Mouse (Mus musculus) hindbrain, embryonic 15.5 days (tissue): ENCODE data around the gene Igfbp6. TPM values are rescaled to one million over a fixed set of nuclear protein-coding genes. Genes with fewer than 3 reads are reported as not detected.
A peak's percentile ranks its signal among the peaks of the same experiment; 100 is the strongest.

Source experiments
- ATAC-seq: fragments of 200-750 bp; cut with Nextera tagmentation; 2 replicates; pipeline ENCODE4 v1.8.0; 2017; ENCODE audit warnings: low read depth, moderate number of reproducible peaks, moderate TSS enrichment; ENCODE audit not compliant: low FRiP score
- H3K27ac ChIP-seq: fragments of 300-500 bp; sonication (generic); replicated peaks from 2 replicates; pipeline ENCODE4 v1.5.1; 2015; ENCODE audit warnings: mild to moderate bottlenecking, inconsistent platforms
- H3K27me3 ChIP-seq: fragments of 300-500 bp; sonication (generic); 2 replicates; pipeline ENCODE4 v1.6.1; 2015; ENCODE audit warnings: control low read depth, inconsistent platforms
- H3K36me3 ChIP-seq: fragments of 300-500 bp; sonication (generic); 2 replicates; pipeline ENCODE4 v1.6.1; 2015; ENCODE audit warnings: control low read depth, inconsistent platforms
- H3K4me1 ChIP-seq: fragments of 300-500 bp; sonication (generic); replicated peaks from 2 replicates; pipeline ENCODE4 v1.6.1; 2015; ENCODE audit warnings: control low read depth, inconsistent platforms
- H3K4me2 ChIP-seq: fragments of 300-500 bp; sonication (generic); 2 replicates; pipeline ENCODE4 v1.6.1; 2015; ENCODE audit warnings: moderate library complexity, mild to moderate bottlenecking, inconsistent platforms
- H3K4me3 ChIP-seq: fragments of 300-500 bp; sonication (generic); 2 replicates; pipeline ENCODE4 v1.5.1; 2015; ENCODE audit warnings: mild to moderate bottlenecking, inconsistent platforms
- H3K9ac ChIP-seq: fragments of 300-500 bp; sonication (generic); 2 replicates; pipeline ENCODE4 v1.6.1; 2015; ENCODE audit warnings: inconsistent platforms
- H3K9me3 ChIP-seq: fragments of 300-500 bp; sonication (generic); 2 replicates; pipeline ENCODE4 v1.6.1; 2016; ENCODE audit warnings: control low read depth, inconsistent platforms
- WGBS: fragments of 180-500 bp; shearing (Covaris S2); methylation state at CpG from one replicate; pipeline ENCODE4 v1.1.7; 2015; 5-methylcytosine and 5-hydroxymethylcytosine counted together
- polyA plus RNA-seq: library from polyadenylated mRNA; unstranded; fragments of >200 nt; fragmentation: Nextera tagmentation; extraction: Ambion mirVana; gene quantifications from 2 replicates; pipeline ENCODE4 v1.2.1, GENCODE M21; 2015

The Igfbp6 gene
- polyA plus RNA-seq, 1 experiment from 2014 or later, result 3.3 TPM

DNA sequence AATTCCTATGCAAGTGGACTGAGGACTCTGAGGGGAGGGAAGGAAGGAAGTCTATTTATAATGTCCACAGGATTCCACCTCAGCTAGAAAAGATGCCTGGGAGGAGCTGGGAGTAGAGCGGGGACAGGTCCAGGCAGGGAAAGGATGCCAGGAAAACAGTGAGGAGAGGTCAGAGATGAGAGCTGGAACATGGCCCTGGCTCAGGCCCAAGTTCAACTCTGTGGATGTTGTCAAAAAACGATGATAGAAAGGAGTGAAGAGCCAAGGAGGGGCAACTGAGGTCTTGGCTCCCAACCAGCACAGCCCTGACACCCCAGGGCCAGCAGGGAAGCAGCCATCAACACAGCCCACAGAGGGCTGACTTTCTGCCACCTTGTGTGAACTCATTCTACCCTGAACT lies 17.9 kb upstream of the Igfbp6 start:
- 71% methylated on average over 2 of the region's 2 CpGs for WGBS
- ATAC-seq, result no peak
- no peak overlapping the region for H3K27ac ChIP-seq
- no peak overlapping the region for H3K9ac ChIP-seq
- H3K36me3 ChIP-seq, result peaks cover 70% of the 10 kb centered on the region
- no peak overlapping the region for H3K4me2 ChIP-seq
- no peaks in the 10 kb centered on the region for H3K27me3 ChIP-seq
- H3K4me3 ChIP-seq, result no peak overlapping the region
- H3K4me1 ChIP-seq, result no peaks in the 10 kb centered on the region
- H3K9me3 ChIP-seq, result no peaks in the 10 kb centered on the region

DNA sequence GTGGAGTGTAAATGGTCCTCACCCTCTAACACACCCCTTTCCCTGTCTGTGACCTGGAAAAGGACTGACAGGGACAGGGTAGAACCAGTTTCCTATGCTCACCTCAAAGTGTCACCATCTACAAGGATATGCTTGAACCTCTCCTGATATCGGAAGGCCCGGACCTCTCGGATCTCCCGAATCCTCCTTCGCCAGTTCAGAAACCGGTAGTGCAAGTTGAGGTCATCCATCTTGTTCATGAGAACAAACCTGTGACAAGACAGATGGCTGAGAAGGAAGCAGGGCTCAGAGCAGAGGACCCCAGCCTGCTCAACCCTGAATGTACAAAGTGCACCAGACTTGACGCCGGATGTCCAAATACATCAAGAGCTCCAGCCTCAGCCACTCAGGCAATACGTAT lies 10.8 kb upstream of the Igfbp6 start:
- no peak overlapping the region for H3K9ac ChIP-seq
- H3K9me3 ChIP-seq, result no peaks in the 10 kb centered on the region
- no peak for ATAC-seq
- no peak overlapping the region for H3K27ac ChIP-seq
- no peaks in the 10 kb centered on the region for H3K27me3 ChIP-seq
- no peak overlapping the region for H3K4me3 ChIP-seq
- WGBS, result 85% methylated on average over 9 of the region's 9 CpGs
- H3K4me2 ChIP-seq, result no peak overlapping the region
- H3K4me1 ChIP-seq, result peaks cover 25% of the 10 kb centered on the region
- H3K36me3 ChIP-seq, result peaks cover 44% of the 10 kb centered on the region

DNA sequence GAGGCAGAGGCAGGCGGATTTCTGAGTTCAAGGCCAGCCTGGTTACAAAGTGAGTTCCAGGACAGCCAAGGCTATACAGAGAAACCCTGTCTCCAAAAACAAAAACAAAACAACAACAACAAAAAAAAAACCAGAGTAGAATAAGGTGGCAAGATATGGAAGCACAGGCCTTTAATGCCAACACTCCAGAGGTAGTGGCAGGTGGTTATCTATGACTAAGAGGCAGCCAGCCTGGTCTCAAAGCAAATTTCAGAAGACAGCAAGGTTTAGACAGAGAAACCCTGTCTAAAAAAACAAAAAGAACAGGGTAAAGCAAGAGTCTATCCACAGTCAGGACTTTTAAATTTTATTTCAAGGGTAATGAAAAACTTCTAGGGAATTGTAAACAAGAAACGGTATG lies 9.5 kb upstream of the Igfbp6 start:
- ATAC-seq, result no peak
- peak overlapping the region; percentile 89; the same call in 1 of the 2 replicates for H3K9ac ChIP-seq
- 88% methylated on average over 2 of the region's 2 CpGs for WGBS

DNA sequence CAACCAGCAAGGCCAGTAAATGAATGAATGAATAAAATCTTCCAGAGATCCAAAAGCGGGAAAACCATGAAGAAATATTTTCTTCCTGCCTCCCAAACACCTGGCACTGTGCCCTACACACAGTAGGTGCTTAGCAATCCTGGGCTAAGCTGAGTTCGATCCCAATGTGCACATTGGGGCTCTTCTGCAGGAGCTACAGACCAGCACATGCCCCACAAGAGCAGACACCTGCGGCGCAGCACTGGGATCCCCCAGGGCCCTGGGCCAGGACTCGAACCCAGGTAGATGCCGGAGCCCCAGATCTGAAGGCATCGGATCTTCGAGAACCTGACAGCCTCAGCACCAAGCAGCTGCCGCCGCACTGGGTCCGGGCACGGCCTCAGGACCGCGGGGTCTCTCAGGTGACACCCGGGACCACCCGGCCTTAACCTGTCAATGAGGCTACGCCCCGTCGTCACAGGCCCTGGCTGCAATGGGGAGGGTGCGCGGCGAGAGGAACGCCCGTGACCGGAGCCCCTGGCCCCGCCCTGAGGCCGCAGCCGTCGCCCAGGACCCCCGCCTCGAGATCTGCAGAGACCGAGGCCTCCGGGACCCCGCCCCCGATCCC lies 8.5 kb upstream of the Igfbp6 start:
- H3K9me3 ChIP-seq, result no peaks in the 10 kb centered on the region
- H3K9ac ChIP-seq, result peak overlapping the region; percentile 89
- peaks cover 25% of the 10 kb centered on the region for H3K4me1 ChIP-seq
- H3K27ac ChIP-seq, result peak overlapping the region; percentile 88
- H3K27me3 ChIP-seq, result no peaks in the 10 kb centered on the region
- H3K4me2 ChIP-seq, result peak overlapping the region; percentile 65
- WGBS, result 4% methylated on average over 33 of the region's 35 CpGs
- peak; percentile 82 for ATAC-seq
- peak overlapping the region; percentile 93 for H3K4me3 ChIP-seq
- H3K36me3 ChIP-seq, result peaks cover 22% of the 10 kb centered on the region

More for the DNA sequence above, 9.5 kb upstream of the Igfbp6 start:
- Histone ChIP-seq H3K4me2 (peak overlapping the region; percentile 65), H3K27me3 (no peaks in the 10 kb centered on the region), H3K36me3 (peaks cover 31% of the 10 kb centered on the region), H3K4me1 (peaks cover 25% of the 10 kb centered on the region), H3K9me3 (no peaks in the 10 kb centered on the region), H3K4me3 (peak overlapping the region; percentile 93), H3K27ac (no peak overlapping the region)

DNA sequence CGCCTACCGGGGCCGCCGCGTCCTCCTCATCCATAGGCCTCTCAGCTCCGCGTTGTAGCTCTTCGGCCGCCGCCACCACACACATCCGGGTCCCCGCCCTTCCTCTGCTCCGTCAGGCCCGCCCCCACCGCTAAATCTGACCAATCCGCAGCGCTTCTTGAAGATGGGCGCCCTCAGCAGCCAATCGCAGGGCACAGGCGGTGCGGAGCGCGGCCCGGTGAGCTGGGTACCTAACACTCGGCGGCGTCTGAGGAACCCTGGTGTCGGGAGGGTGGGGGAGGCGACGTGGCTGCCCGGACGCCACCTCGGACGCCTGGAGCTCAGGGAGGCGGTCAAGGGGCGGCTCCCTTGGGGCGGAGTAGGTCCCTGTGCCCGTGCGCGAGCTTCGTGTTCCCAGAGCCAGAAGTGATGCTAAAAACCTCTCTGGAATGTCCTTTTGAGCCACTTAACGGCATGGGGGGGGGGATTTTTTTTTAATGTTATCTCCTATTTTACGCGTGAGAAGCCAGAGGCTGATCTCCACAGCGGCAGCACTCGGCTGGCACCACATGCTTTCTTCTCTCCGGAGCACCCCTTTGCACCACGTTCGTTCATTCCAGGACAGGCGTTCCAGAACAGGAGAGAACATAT lies 7.9 kb upstream of the Igfbp6 start, which contains the start of gene Spryd3:
Gene Spryd3 (minus strand): TSS at position 106 of the 630 bp plus-strand sequence.
- Histone ChIP-seq H3K27me3 (no peaks in the 10 kb centered on the region), H3K27ac (peak within 1 kb of the TSS; percentile 88), H3K9me3 (no peaks in the 10 kb centered on the region), H3K36me3 (peaks cover 16% of the 10 kb centered on the region), H3K4me2 (peak within 1 kb of the TSS; percentile 65), H3K4me1 (peaks cover 25% of the 10 kb centered on the region), H3K9ac (peak within 1 kb of the TSS; percentile 89), H3K4me3 (peak within 1 kb of the TSS; percentile 93)
- WGBS, result under 1% methylated on average over 49 of the region's 50 CpGs
- peak; percentile 99 for ATAC-seq

DNA sequence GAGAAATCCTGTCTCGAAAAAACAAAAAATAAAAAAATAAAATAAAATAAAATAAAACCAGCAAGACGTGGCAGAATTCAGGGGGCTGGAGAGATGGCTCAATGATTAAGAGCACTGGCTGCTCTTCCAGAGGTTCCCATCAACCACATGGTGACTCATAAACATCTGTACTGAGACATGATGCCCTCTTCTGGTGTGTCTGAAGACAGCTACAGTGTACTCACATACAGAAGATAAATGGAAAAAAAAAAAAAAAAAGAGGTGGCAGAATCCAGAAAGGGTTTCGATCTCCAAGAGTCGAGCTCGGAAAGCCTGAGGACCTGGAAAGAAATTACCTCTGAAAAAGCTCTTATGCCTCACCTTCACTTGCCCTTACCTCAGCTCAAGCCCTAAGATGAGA lies 3.0 kb upstream of the Igfbp6 start:
- Histone ChIP-seq H3K4me2 (no peak overlapping the region), H3K9ac (no peak overlapping the region), H3K9me3 (no peaks in the 10 kb centered on the region), H3K4me3 (no peak overlapping the region), H3K4me1 (peaks cover 8% of the 10 kb centered on the region; the same call in 1 of the 2 replicates), H3K27ac (no peak overlapping the region), H3K27me3 (peaks cover 34% of the 10 kb centered on the region), H3K36me3 (no peaks in the 10 kb centered on the region)
- no peak for ATAC-seq
- 87% methylated on average over 5 of the region's 5 CpGs for WGBS

DNA sequence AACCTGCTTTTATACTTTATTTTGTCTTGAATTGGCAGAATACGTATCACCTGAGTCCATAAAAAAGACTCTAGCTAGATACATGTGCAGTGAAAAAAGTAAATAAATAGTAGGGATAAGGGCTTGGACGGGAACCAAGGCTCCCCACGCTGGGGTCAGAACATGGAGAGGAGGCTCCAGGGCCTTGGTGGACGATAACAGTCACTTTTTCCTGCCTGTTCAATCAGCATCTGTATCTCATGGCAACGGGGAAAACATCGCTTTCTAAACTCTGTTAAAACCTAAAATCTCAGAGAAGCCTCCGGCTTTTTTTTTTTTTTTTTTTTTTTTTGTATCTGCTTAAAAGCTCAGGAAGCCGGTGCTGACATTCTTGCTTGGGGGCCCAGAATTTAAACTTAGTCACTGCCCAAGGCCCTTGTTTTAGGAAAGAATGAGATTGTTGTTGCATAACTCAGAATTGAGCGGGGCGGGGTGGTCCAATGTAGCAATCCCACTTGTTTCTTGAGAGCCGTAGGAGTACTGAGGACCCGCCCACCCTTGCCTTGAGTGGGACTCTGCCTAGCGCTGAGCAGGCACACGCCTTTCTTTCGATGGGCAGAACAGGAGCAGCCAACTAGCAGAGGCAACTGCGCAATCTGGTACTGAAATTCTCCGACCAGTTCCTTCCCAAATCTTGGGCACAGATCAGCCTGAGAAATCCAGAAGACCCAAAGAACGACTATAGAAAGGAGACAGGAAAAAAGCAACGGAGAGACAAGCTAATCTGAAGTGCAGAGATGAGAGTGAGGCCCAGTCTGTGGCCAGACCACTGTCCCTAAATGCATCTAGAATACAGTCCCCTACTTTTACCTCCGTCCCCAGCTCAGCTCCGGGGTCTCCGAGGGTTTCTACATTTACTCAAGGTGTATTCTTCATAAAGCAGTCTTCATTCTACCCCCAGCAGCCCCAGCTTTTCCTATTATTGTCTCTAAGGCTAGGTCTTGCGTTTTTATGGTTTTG lies 949 bp upstream of the Igfbp6 start:
- H3K4me1 ChIP-seq, result no peaks in the 10 kb centered on the region
- H3K4me2 ChIP-seq, result no peak overlapping the region
- WGBS, result 61% methylated on average over 23 of the region's 23 CpGs
- no peak for ATAC-seq
- H3K27ac ChIP-seq, result no peak overlapping the region
- no peaks in the 10 kb centered on the region for H3K36me3 ChIP-seq
- H3K4me3 ChIP-seq, result no peak overlapping the region
- no peak overlapping the region for H3K9ac ChIP-seq
- H3K9me3 ChIP-seq, result no peaks in the 10 kb centered on the region
- H3K27me3 ChIP-seq, result peaks cover 34% of the 10 kb centered on the region

DNA sequence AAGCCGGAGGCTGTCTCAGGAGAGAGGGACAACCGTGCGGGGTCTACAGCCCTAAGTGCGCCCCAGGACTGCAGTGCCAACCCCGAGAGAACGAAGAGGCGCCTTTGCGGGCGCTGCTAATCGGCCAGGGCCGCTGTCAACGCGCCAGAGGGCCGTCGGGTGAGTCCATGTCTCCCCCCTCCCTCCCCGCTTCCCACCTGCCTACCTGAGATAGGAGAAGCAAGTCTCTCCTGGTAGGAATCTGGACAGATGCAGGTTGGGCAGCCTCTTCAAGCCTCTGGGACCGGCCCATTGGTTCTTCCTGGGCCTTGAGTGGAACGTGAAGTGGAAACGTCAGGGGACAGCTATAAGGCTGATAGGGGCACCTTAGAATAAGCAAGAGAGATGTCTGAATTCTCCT lies 564 bp downstream of the Igfbp6 start:
- no peaks in the 10 kb centered on the region for H3K4me1 ChIP-seq
- no peak overlapping the region for H3K9ac ChIP-seq
- 15% methylated on average over 19 of the region's 19 CpGs for WGBS

DNA sequence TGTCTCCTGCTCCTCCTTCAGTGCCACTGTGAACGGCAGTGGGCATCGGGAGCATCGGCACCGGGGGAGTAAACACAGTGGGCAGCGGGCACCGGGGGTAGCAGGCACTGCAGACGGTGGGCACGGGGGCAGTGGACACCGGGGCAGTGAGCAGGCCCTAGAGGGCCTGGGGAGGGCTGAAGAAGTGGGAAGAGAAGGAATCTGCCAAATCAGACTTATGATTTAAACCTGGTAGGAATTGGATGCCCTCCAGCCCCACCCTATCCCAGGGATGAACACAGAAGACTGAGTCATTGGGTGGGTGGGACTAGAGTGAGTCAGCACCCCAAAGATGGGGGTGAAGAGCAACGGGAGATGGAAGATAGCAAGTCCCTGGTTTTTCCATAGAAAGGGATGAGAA lies 1.2 kb downstream of the Igfbp6 start:
- H3K4me2 ChIP-seq, result no peak overlapping the region
- WGBS, result 93% methylated on average over 10 of the region's 10 CpGs
- ATAC-seq, result no peak

More for the DNA sequence above, 564 bp downstream of the Igfbp6 start:
- H3K27me3 ChIP-seq, result peaks cover 34% of the 10 kb centered on the region
- 0 out of 2 replicates have a peak overlapping the region, but pooled peaks have one; percentile 0 for H3K4me3 ChIP-seq
- no peak for ATAC-seq
- H3K27ac ChIP-seq, result no peak overlapping the region
- no peaks in the 10 kb centered on the region for H3K36me3 ChIP-seq
- peak overlapping the region; percentile 14 for H3K4me2 ChIP-seq
- no peaks in the 10 kb centered on the region for H3K9me3 ChIP-seq

DNA sequence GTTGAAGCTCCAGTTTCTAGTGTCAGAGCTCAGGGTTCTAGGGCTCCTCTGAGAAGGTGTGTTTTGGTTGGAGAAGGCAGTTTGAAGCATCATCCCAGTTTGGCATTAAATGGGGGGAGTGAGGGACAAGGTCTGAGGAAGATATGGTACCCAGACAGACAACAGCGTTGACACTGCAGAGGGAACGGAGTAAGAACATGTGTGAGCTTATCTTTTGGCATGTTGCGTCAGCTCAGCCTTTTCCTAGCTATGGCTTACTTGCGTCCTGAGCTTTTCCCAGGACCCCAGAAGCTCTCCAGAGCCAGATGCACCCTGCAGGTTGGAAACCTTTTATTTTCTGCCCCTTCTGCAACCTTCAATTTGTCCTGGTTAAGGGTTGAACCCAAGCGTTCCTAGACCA lies 1.9 kb downstream of the Igfbp6 start:
- H3K27me3 ChIP-seq, result peaks cover 34% of the 10 kb centered on the region
- H3K4me3 ChIP-seq, result no peak overlapping the region
- H3K9ac ChIP-seq, result no peak overlapping the region
- no peaks in the 10 kb centered on the region for H3K4me1 ChIP-seq
- H3K9me3 ChIP-seq, result no peaks in the 10 kb centered on the region
- WGBS, result 88% methylated on average over 5 of the region's 5 CpGs
- no peak for ATAC-seq
- no peaks in the 10 kb centered on the region for H3K36me3 ChIP-seq
- no peak overlapping the region for H3K4me2 ChIP-seq
- H3K27ac ChIP-seq, result no peak overlapping the region

More for the DNA sequence above, 1.2 kb downstream of the Igfbp6 start:
- H3K27ac ChIP-seq, result no peak overlapping the region
- no peaks in the 10 kb centered on the region for H3K9me3 ChIP-seq
- no peaks in the 10 kb centered on the region for H3K36me3 ChIP-seq
- no peak overlapping the region for H3K4me3 ChIP-seq
- H3K9ac ChIP-seq, result no peak overlapping the region
- peaks cover 34% of the 10 kb centered on the region for H3K27me3 ChIP-seq
- no peaks in the 10 kb centered on the region for H3K4me1 ChIP-seq

DNA sequence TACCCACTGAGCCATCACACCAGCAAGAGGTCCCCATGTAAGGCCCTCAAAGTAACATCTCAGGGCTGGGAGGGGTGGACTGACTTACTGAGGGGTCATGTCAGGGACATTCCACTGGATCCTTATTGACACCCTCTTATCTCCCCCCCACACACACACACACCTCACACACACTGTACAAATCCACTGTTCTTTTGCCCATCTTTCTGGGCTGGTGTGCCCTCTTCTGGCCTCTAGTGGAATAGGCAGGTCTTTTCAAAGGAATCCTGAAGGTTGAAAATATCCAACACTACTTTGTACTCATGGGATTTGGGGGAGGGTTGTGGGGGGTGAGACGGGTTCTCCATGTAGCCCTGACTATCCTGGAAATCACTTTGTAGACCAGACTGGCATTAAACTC lies 2.7 kb downstream of the Igfbp6 start:
- H3K4me1 ChIP-seq, result no peaks in the 10 kb centered on the region
- no peak overlapping the region for H3K4me3 ChIP-seq
- no peak overlapping the region for H3K9ac ChIP-seq
- no peak overlapping the region for H3K4me2 ChIP-seq
- H3K36me3 ChIP-seq, result no peaks in the 10 kb centered on the region
- no peak overlapping the region for H3K27ac ChIP-seq
- H3K27me3 ChIP-seq, result peaks cover 34% of the 10 kb centered on the region
- ATAC-seq, result 0 out of 2 replicates have a peak, but pooled peaks have one; percentile 45
- 4% methylated on average over 1 of the region's 1 CpGs for WGBS
- no peaks in the 10 kb centered on the region for H3K9me3 ChIP-seq
